Mouse (Mus musculus): ENCODE measurements around the gene Tnfrsf14. TPM values are rescaled to one million over a fixed set of nuclear protein-coding genes. Genes with fewer than 3 reads are reported as not detected.

The Tnfrsf14 gene
- polyA plus RNA-seq, 1 experiment from 2014 or later: 2.9 TPM

DNA sequence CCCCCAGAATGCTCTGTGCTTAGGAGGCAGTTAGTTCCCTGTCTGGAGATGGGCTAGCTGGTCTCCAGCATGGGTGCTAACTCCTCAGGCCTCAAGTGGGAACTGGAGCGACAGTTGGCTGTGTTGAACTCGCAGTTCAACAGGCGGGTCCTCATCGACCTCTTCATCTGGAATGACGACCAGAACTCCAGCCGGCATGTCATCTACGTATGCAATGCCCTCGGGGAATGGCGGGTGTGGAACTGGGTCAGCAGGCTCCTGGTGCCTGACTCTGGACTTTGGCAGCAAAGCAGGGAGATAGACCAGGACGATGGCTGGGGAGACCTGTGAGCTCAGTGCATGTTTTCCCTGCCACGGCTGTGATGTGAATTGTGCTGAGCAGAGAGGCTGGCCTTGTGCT is 42.9 kb downstream of the Tnfrsf14 start:
- H3K4me3 ChIP-seq (ENCODE audit: low read depth, low read length): no peak overlapping the region
- H3K27me3 ChIP-seq (ENCODE audit: control insufficient read depth, insufficient read depth, low read length): no peaks in the 10 kb centered on the region
- no peak overlapping the region for H3K27ac ChIP-seq (ENCODE audit: low read length)
- ATAC-seq (ENCODE audit: insufficient number of reproducible peaks, insufficient read depth, low FRiP score, low read depth): no peak
- no peaks in the 10 kb centered on the region for H3K36me3 ChIP-seq (ENCODE audit: control insufficient read depth, insufficient read depth, low read length)
- no peak overlapping the region for H3K9ac ChIP-seq (replicated peaks; ENCODE audit: low read depth, low read length)
- no peaks in the 10 kb centered on the region for H3K9me3 ChIP-seq (ENCODE audit: control insufficient read depth, low read depth, low read length)
- H3K4me2 ChIP-seq (replicated peaks; ENCODE audit: low read depth, low read length): no peak overlapping the region
- WGBS: 78% methylated on average over 11 of the region's 11 CpGs
- no peaks in the 10 kb centered on the region for H3K4me1 ChIP-seq (ENCODE audit: control insufficient read depth, insufficient read depth, low read length)

DNA sequence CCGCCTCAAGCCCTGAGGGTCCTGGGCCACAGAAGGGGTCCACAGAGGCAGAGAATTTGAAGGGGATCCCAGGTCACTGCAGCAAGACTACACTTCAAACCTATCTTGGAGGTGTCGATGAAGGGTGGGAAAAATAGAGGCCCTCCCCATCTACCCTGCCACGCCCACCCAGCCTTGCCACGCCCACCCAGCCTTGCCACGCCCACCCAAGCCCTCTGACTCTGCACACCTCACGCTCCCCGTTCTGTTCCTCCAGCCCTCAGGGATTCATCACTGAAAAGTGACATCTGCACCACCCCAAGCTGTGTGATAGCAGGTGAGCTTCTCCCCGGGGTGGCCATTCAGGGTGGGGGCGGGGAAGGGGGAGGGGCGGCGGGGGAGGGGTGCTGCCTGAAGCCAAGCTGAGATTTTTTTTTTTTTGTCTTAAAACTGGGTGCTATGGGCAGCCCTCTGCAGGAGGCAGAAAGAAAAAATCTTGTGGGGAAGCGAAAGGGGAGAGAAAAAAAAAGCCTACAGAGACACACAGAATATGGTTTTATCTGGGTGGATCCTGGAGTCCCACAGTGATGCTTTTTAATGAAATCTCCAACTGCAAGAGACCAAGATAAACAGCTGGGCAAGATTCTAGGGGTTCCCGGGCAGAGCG is 46.2 kb downstream of the Tnfrsf14 start:
- H3K36me3 ChIP-seq (ENCODE audit: control insufficient read depth, insufficient read depth, low read length): no peaks in the 10 kb centered on the region
- WGBS: 18% methylated on average over 13 of the region's 14 CpGs

DNA sequence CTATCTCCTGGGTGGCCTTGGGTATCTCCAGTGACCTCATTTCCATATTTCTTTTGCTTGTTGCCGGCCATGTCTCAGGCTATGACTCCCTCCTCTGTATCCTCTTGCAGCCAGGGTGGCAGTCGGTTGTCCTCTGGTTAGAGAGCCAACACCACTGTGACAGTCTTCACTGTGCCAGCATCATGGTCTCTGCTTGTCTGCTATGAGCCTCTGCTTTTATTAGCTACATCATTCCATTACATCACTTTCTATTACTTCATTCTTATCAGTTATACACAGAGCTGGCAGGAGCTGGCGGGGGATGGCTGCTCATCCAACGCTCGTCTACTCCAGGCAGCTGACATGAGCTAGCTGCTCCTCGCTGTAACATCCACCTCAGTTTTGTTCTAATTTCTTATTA is 47.6 kb downstream of the Tnfrsf14 start:
- Histone ChIP-seq H3K36me3 (ENCODE audit: control insufficient read depth, insufficient read depth, low read length) (no peaks in the 10 kb centered on the region), H3K9ac (replicated peaks; ENCODE audit: low read depth, low read length) (no peak overlapping the region), H3K9me3 (ENCODE audit: control insufficient read depth, low read depth, low read length) (no peaks in the 10 kb centered on the region), H3K4me1 (ENCODE audit: control insufficient read depth, insufficient read depth, low read length) (no peaks in the 10 kb centered on the region), H3K4me2 (replicated peaks; ENCODE audit: low read depth, low read length) (no peak overlapping the region), H3K4me3 (ENCODE audit: low read depth, low read length) (no peak overlapping the region), H3K27me3 (ENCODE audit: control insufficient read depth, insufficient read depth, low read length) (no peaks in the 10 kb centered on the region), H3K27ac (ENCODE audit: low read length) (no peak overlapping the region)
- WGBS: 73% methylated on average over 6 of the region's 6 CpGs
- ATAC-seq (ENCODE audit: insufficient number of reproducible peaks, insufficient read depth, low FRiP score, low read depth): no peak

More for the DNA sequence above, 46.2 kb downstream of the Tnfrsf14 start:
- Histone ChIP-seq H3K27me3 (ENCODE audit: control insufficient read depth, insufficient read depth, low read length) (no peaks in the 10 kb centered on the region), H3K9ac (replicated peaks; ENCODE audit: low read depth, low read length) (no peak overlapping the region), H3K9me3 (ENCODE audit: control insufficient read depth, low read depth, low read length) (no peaks in the 10 kb centered on the region), H3K27ac (ENCODE audit: low read length) (no peak overlapping the region), H3K4me1 (ENCODE audit: control insufficient read depth, insufficient read depth, low read length) (no peaks in the 10 kb centered on the region), H3K4me3 (ENCODE audit: low read depth, low read length) (no peak overlapping the region), H3K4me2 (replicated peaks; ENCODE audit: low read depth, low read length) (no peak overlapping the region)
- ATAC-seq (ENCODE audit: insufficient number of reproducible peaks, insufficient read depth, low FRiP score, low read depth): no peak

DNA sequence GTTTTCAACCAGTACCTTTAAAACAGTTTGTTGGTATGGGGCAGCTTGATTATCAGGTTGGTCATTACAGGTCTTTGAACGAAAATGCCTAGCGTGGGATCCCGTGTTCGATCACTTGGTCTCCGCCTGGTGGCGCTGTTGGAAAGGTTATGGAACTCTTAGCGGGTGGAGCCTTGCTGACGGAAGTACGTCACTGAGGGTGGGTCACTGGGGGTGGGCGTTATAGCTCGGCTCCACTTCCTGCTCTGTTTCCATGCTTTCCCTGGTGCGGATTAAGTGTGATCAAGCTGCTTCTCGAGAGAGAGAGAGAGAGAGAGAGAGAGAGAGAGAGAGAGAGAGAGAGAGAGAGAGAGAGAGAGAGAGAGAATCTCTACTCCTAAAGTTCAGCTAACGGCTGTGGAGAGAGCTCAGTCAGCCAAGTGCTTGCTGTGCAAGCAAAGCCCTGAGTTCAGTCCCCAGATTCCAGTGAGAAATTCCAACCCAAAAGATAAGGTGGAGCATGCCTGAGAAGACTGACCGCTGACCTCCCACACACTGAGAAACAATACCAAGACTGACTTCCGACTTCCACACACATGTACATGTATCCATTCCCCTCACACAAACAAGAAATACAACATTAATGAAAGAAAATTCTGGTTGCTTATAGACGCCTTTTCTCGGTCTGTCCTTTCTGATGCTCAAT is 50.4 kb downstream of the Tnfrsf14 start:
- no peaks in the 10 kb centered on the region for H3K4me1 ChIP-seq (ENCODE audit: control insufficient read depth, insufficient read depth, low read length)
- peak overlapping the region; percentile 73 for H3K27ac ChIP-seq (ENCODE audit: low read length)
- peak overlapping the region; percentile 45 for H3K4me2 ChIP-seq (replicated peaks; ENCODE audit: low read depth, low read length)
- H3K9ac ChIP-seq (replicated peaks; ENCODE audit: low read depth, low read length): no peak overlapping the region; the same call in 1 of the 2 replicates
- no peaks in the 10 kb centered on the region for H3K27me3 ChIP-seq (ENCODE audit: control insufficient read depth, insufficient read depth, low read length)
- H3K9me3 ChIP-seq (ENCODE audit: control insufficient read depth, low read depth, low read length): no peaks in the 10 kb centered on the region
- peak; percentile 95 for ATAC-seq (ENCODE audit: insufficient number of reproducible peaks, insufficient read depth, low FRiP score, low read depth)
- peak overlapping the region; percentile 13; the same call in 1 of the 2 replicates for H3K4me3 ChIP-seq (ENCODE audit: low read depth, low read length)
- 9% methylated on average over 18 of the region's 18 CpGs for WGBS
- no peaks in the 10 kb centered on the region for H3K36me3 ChIP-seq (ENCODE audit: control insufficient read depth, insufficient read depth, low read length)

DNA sequence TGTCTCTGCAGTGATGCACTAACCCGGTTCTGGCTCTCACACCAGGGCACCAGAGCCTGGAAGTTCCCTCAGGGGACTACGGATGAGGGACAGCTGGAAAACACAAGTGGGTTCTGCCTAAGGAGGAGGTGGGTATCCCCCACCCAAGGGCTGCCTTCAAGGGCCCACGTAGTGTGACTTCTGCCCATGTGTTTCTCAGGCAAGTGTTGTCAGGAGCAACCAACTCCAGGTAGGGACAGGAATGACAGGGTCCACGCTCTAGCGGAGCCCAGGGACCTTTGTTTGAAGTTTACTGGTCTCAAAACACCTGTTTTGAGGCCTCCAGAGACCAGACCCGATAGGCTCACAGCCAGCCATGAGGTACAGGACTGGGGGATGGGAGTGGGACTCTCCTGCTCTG is 55.2 kb downstream of the Tnfrsf14 start:
- no peak overlapping the region for H3K27ac ChIP-seq (ENCODE audit: low read length)
- no peaks in the 10 kb centered on the region for H3K27me3 ChIP-seq (ENCODE audit: control insufficient read depth, insufficient read depth, low read length)
- H3K4me1 ChIP-seq (ENCODE audit: control insufficient read depth, insufficient read depth, low read length): no peaks in the 10 kb centered on the region
- H3K9me3 ChIP-seq (ENCODE audit: control insufficient read depth, low read depth, low read length): no peaks in the 10 kb centered on the region
- no peak for ATAC-seq (ENCODE audit: insufficient number of reproducible peaks, insufficient read depth, low FRiP score, low read depth)
- H3K36me3 ChIP-seq (ENCODE audit: control insufficient read depth, insufficient read depth, low read length): no peaks in the 10 kb centered on the region
- no peak overlapping the region for H3K9ac ChIP-seq (replicated peaks; ENCODE audit: low read depth, low read length)
- H3K4me2 ChIP-seq (replicated peaks; ENCODE audit: low read depth, low read length): no peak overlapping the region
- WGBS: 68% methylated on average over 6 of the region's 6 CpGs
- no peak overlapping the region for H3K4me3 ChIP-seq (ENCODE audit: low read depth, low read length)

Other genes starting within 250 kb of the Tnfrsf14 start
- 0.29 and 0.55 TPM in 2 replicates for gene Ttc34, start 91.1 kb downstream of the Tnfrsf14 start, polyA plus RNA-seq (2014; fragmentation: Nextera tagmentation; extraction: Ambion mirVana)
- 0.12 TPM in 1 of 2 replicates, not detected in the other for gene Mmel1, start 59.0 kb downstream of the Tnfrsf14 start, polyA plus RNA-seq (2014; fragmentation: Nextera tagmentation; extraction: Ambion mirVana)
- gene Fam213b, start 29.4 kb downstream of the Tnfrsf14 start, polyA plus RNA-seq (2014; fragmentation: Nextera tagmentation; extraction: Ambion mirVana): 40.1 and 42.5 TPM in 2 replicates
- gene Hes5, start 32.4 kb upstream of the Tnfrsf14 start, polyA plus RNA-seq (2014; fragmentation: Nextera tagmentation; extraction: Ambion mirVana): 0.91 and 1.1 TPM in 2 replicates
- gene Pank4, start 35.6 kb upstream of the Tnfrsf14 start, polyA plus RNA-seq (2014; fragmentation: Nextera tagmentation; extraction: Ambion mirVana): 48.3 and 50.4 TPM in 2 replicates
- gene Plch2, start 128.2 kb upstream of the Tnfrsf14 start, polyA plus RNA-seq (2014; fragmentation: Nextera tagmentation; extraction: Ambion mirVana): 25.1 and 25.9 TPM in 2 replicates
- 6.5 and 6.7 TPM in 2 replicates for gene Pex10, start 138.5 kb upstream of the Tnfrsf14 start, polyA plus RNA-seq (2014; fragmentation: Nextera tagmentation; extraction: Ambion mirVana)
- gene Rer1, start 157.8 kb upstream of the Tnfrsf14 start, polyA plus RNA-seq (2014; fragmentation: Nextera tagmentation; extraction: Ambion mirVana): 174 and 183 TPM in 2 replicates
- gene Morn1, start 158.0 kb upstream of the Tnfrsf14 start, polyA plus RNA-seq (2014; fragmentation: Nextera tagmentation; extraction: Ambion mirVana): 4.1 and 4.8 TPM in 2 replicates